Mouse (Mus musculus): ENCODE results near the gene Acbd5. TPM values are rescaled to one million over a fixed set of nuclear protein-coding genes. Genes with fewer than 3 reads are reported as not detected.

The Acbd5 gene
- polyA plus RNA-seq, 1 experiment: 5.7 TPM

- no peak for TF ChIP-seq GATA1 (IDR thresholded peaks at IDR 0.05; ENCODE audit: low read length)
Observed at GRCm38 (mm10) chr2:23155199-23155621, 87.2 kb downstream of the Acbd5 start.

- TF ChIP-seq GATA1 (IDR thresholded peaks at IDR 0.05; ENCODE audit: low read length): no peak
Observed at GRCm38 (mm10) chr2:23155777-23156607, 88.0 kb downstream of the Acbd5 start, which contains the start of the genes Mastl and Yme1l1. TSS of gene Mastl (minus strand) at chr2:23156024. TSS of gene Yme1l1 (plus strand) at chr2:23156369.

- TF ChIP-seq GATA1 (IDR thresholded peaks at IDR 0.05; ENCODE audit: low read length): no peak
Observed at GRCm38 (mm10) chr2:23156608-23157081, 88.7 kb downstream of the Acbd5 start.

Other genes starting within 250 kb of the Acbd5 start
- gene Pdss1, start 172.6 kb upstream of the Acbd5 start, polyA plus RNA-seq (2012): 16.6 and 30.3 TPM in 2 replicates
- gene Abi1, start 27.9 kb upstream of the Acbd5 start, polyA plus RNA-seq (2012): 38.4 and 63.1 TPM in 2 replicates
- 1.1 and 1.7 TPM in 2 replicates for gene Mastl, start 87.9 kb downstream of the Acbd5 start, polyA plus RNA-seq (2012)
- gene Yme1l1, start 88.2 kb downstream of the Acbd5 start, polyA plus RNA-seq (2012): 5.4 and 7.0 TPM in 2 replicates
- not detected in 2 replicates for gene 4931423N10Rik, start 139.3 kb downstream of the Acbd5 start, polyA plus RNA-seq (2012)